Mouse (Mus musculus) CD8-positive naive resting alpha-beta T cell, adult 2 months (primary cell): ENCODE measurements around the gene Dpep1.
"Not testable (repeated sequence)": the region's sequence is repeated elsewhere in the genome, so short reads cannot be mapped to it uniquely, and the experiment has no call there.

Experiments used
- DNase-seq, 2 experiments: peaks; one replicate each; pipeline ENCODE4 v3.0.0; 2022; ENCODE audit warnings: low read depth in 2 of 2, low spot score in 2 of 2

The Dpep1 gene

GRCm38 (mm10) chr8:123211876-123212275 lies 25.8 kb downstream of the Dpep1 start:
- DNase-seq, result no peak

GRCm38 (mm10) chr8:123212321-123213117 lies 26.5 kb downstream of the Dpep1 start, which contains the start of the genes Chmp1a and Spata33:
Chmp1a (minus strand) TSS chr8:123212763.
Spata33 (plus strand) TSS chr8:123212832.
- peak; percentile 77 to 78 for DNase-seq

- no peak for DNase-seq
Measured at GRCm38 (mm10) chr8:123213118-123213772, 27.2 kb downstream of the Dpep1 start.

GRCm38 (mm10) chr8:123215430-123215829 lies 29.4 kb downstream of the Dpep1 start:
- no peak for DNase-seq

- DNase-seq, result no peak
Measured at GRCm38 (mm10) chr8:123220917-123221316, 34.9 kb downstream of the Dpep1 start.

- peak; percentile 83 to 88 for DNase-seq
Measured at GRCm38 (mm10) chr8:123224278-123225266, 38.5 kb downstream of the Dpep1 start, which contains the start of gene Cdk10. Cdk10 (plus strand) TSS chr8:123224842.

- DNase-seq, result no peak
Measured at GRCm38 (mm10) chr8:123228416-123228815, 42.4 kb downstream of the Dpep1 start.

GRCm38 (mm10) chr8:123230326-123230725 lies 44.3 kb downstream of the Dpep1 start:
- DNase-seq, result not testable (repeated sequence)

GRCm38 (mm10) chr8:123231742-123232141 lies 45.7 kb downstream of the Dpep1 start:
- DNase-seq, result no peak

GRCm38 (mm10) chr8:123232553-123232952 lies 46.5 kb downstream of the Dpep1 start:
- no peak for DNase-seq

GRCm38 (mm10) chr8:123233300-123233699 lies 47.3 kb downstream of the Dpep1 start:
- DNase-seq, result no peak

- no peak for DNase-seq
Measured at GRCm38 (mm10) chr8:123233760-123234159, 47.7 kb downstream of the Dpep1 start.

- DNase-seq, result no peak
Measured at GRCm38 (mm10) chr8:123234918-123235519, 49.0 kb downstream of the Dpep1 start.

GRCm38 (mm10) chr8:123235520-123236497 lies 49.8 kb downstream of the Dpep1 start, which contains the start of gene Spata2l:
Spata2l (minus strand) TSS chr8:123236233.
- peak; percentile 84 to 94 for DNase-seq

GRCm38 (mm10) chr8:123239398-123239797 lies 53.4 kb downstream of the Dpep1 start:
- no peak for DNase-seq

GRCm38 (mm10) chr8:123242107-123242923 lies 56.3 kb downstream of the Dpep1 start:
- no peak for DNase-seq

- DNase-seq, result no peak
Measured at GRCm38 (mm10) chr8:123243053-123243452, 57.0 kb downstream of the Dpep1 start.

GRCm38 (mm10) chr8:123244382-123244781 lies 58.3 kb downstream of the Dpep1 start:
- DNase-seq, result no peak
